Mouse (Mus musculus) right cerebral cortex, adult 2 months (tissue): ENCODE measurements around the gene Sytl1.

Experiments
- DNase-seq, 2 experiments: peaks; one replicate each; pipeline ENCODE4 v3.0.0; 2021 to 2022; ENCODE audit warnings: low spot score in 2 of 2

Gene Sytl1

GRCm38 (mm10) chr4:133278482-133278881 lies 15.6 kb upstream of the Sytl1 start:
- no peak for DNase-seq

- no peak for DNase-seq
These were observed 15.2 kb upstream of the Sytl1 start for GRCm38 (mm10) chr4:133278067-133278466.

GRCm38 (mm10) chr4:133277104-133278026 lies 14.5 kb upstream of the Sytl1 start, which contains the start of gene Tmem222:
Gene Tmem222, minus strand, starts transcription at chr4:133277792.
- peak; percentile 95 to 98 for DNase-seq

- no peak for DNase-seq
These were observed 8.0 kb upstream of the Sytl1 start for GRCm38 (mm10) chr4:133270929-133271328.

- no peak for DNase-seq
These were observed 6.7 kb upstream of the Sytl1 start for GRCm38 (mm10) chr4:133269596-133269995.

DNA sequence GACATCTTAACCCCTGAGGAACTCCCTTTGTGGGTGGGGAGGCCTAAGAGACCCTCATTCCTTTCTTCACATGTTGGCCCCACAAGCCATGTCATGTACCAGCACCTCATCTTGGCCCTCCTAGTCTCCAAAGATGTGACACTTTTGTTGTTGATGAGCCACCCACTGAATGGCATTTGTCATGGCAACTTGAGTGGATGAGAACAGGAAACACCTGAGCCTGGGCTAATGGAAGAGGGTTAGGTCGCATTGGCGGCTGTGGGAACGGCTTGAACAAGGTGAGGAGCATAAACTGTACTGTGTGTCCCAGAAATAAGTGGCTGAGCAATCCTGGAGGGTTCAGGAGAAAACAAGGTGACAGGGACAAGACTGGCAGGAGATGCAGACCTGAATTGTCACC lies 6.0 kb upstream of the Sytl1 start:
- DNase-seq = no peak

DNA sequence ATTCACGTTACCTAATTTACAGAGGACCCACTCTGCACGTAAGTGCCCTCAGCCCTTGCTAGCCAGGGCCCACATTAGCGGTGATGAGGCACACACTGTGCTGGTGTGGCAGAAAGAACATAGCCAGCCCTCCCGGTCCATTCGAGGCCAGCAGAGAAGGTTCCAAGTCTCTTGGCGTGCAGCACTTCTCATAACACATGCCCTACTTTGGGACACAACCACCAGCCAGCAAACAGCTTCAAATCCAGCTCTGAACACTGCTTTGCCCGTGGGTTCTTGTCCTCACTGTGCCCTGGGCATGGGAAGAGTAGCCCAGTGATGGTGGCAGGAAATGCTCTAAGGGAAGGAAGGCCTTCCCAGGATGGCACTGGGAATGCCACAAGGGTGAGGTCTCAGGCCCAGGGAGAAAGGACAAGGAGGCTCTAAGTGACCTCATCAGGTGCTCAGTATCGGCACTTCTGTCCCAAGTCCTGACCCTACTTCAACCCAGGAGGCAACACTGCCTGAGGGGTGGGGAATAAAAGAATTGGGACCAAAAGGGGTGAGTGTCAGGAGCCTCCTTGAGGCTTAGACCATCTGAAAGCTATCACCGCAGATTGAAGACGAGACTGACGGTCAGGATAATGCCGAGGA lies 3.5 kb upstream of the Sytl1 start:
- no peak for DNase-seq

DNA sequence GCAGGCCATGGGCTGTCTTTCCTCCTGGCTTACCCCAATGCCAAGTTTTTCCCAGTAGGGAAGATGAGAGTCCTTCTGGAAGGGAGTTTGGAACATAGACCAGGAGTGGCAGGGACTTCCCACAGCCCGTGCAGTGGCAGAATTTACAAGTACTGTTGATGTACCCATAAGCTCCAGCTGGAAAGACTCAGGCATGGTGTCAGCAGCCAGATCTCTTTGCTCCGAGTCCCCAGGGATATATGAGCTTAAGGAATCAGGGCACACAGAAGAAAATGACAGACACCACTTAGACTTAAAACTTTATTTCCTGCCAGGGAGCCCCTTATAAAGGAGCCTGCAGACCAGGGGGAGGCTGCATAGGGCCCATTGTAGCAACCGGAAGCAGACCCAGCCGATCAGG lies 2.8 kb upstream of the Sytl1 start:
- no peak for DNase-seq

DNA sequence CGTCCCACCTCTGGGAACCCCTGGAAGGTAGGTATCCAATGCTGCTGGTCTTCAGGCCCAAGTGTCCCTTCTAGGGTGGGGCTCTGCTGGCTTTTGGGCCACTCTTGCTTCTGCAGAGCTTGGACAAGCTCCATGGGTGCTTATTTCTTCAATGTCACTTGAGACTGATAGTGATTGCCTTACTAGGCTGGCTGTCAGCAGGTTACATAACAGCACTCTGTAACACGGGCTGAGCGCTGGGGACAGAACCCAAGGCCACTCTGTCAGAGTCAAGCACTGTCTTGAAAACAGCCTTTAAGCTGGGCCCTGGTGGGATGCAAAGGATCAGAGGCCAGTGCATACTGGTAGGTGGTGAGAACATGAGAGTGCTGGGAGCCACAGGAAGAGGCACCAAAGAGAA lies 2.4 kb upstream of the Sytl1 start:
- no peak for DNase-seq

GRCm38 (mm10) chr4:133264559-133264958 lies 1.6 kb upstream of the Sytl1 start:
- DNase-seq = no peak

DNA sequence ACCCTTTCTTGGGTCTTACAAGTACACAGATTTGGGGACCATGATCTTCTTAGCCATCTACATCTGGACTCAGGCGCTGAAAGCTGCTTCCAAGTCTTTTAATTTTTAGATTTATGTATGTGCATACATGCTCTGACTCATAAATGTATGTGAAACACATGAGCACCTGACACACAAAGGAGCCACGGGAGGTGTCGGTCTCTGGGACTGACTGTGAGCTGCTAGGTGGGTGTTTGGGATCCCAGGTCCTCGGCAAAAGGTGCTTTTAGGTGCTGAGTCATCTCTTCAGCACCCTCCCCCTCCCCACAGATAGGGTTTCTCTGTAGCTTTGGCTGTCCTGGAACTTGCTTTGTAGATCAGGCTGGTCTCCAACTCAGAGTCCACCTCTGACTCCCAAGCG lies 843 bp upstream of the Sytl1 start:
- DNase-seq = no peak

- no peak for DNase-seq
These were observed 543 bp downstream of the Sytl1 start for GRCm38 (mm10) chr4:133262375-133262765.

GRCm38 (mm10) chr4:133261641-133262374 lies 1.1 kb downstream of the Sytl1 start:
- no peak for DNase-seq

DNA sequence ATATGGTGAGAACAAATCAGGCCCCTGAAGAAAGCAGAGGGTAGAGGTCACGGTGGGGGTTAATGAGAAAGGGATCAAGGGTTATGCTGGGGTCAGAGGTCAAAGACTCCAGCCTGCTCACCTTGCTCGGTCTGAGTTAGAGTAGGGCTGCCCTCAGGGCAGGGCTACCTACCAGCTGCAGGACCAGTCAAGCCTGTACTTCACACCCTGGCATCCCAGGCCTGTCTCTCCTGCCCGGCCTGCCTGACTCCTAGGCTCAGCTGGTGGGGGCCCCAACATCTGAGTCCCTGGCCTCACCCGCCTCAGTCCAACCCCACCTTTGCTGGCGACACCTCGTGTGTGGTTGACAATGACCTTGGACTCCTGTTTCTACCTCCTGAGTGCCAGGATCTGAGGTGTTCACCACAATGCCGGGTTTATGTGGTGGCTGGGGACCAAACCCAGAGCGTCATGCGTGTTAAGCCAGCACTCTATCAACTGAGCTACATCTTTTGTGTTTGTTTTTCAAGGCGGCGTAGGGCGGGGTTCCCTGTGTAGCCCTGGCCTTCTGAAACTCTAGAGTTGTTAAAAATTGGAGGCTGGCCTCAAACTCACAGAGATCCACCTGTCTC lies 5.0 kb downstream of the Sytl1 start:
- DNase-seq = no peak

GRCm38 (mm10) chr4:133257230-133257629 lies 5.7 kb downstream of the Sytl1 start:
- no peak for DNase-seq

DNA sequence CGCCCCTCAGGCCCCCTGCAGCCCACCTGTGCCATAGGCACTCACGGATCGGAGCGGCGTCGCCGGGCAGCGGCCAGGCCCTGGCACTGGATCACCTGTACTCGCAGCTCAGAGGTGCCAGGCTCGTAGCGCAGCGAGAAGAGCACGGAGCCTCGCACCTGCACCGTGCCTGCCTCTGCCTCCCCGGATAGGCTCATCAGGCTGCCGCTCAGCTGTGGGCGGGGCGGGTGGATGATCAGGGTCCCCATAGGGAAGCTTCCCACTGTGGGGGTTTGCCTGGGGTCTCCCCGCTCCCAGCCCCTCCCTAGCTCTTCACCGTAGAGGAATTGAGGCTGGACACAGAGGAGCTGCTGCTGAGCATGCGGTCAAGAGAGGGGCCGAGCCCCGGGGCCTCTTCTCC lies 6.1 kb downstream of the Sytl1 start:
- no peak for DNase-seq

DNA sequence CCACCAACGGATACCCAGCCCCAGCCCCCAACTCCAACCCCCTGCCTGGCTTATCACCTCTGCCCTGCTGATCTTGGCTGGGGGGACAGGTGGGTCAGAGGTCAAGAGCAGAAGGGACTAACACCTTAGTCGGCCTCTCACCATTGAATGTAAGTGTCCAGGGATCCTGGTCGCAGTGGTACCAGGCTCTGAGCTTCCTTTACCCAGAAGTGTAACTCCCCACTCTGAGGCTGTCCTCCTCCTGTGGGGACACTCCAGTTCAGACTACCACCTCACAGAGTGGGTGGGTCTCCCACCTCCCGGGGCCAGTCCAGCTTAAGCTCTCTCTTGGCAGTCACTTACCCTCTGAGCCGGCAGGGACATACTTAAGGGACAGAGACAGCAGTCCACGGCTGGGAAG lies 7.5 kb downstream of the Sytl1 start:
- no peak for DNase-seq

DNA sequence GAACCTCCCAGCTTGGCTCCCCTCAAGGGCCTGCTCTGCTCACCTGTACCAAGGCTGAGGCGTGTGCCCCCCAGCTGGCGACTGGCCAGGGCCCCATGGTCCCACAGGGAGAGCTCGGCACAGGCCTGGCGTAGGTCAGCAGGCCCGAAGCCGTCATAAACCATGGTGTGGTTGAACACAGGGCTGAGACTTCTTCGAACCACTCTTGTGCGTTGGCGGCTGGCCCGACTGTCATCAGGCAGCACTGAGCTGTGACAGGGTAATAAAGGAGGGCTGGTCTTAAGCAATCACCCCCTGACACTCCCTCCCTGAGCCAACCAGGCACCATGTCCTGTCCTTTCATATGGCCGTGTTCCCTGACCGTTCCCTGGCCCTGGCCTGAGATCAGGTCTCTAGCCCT lies 9.5 kb downstream of the Sytl1 start:
- no peak for DNase-seq

DNA sequence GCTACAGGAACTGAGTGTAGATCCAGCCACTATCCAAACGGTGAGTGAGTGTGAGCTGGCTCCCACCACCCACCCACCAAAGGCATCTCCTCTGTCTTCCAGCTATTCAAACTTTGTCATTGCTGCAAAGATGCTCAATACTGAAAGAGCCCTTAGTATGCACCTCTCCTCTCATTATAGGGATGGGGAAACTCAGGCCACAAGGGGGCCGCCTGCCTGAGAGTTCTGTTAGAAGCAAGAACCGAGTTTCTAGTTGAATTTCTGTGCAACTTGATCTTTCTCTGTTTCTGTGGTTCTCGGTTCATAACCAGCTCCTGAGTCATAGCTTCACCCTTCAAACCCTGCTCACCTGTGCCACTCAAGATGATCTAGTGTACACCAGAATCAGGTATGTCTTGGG lies 10.8 kb downstream of the Sytl1 start:
- no peak for DNase-seq

- peak in 1 of 2 experiments; percentile 38 for DNase-seq
These were observed 11.7 kb downstream of the Sytl1 start for GRCm38 (mm10) chr4:133251214-133251613.

DNA sequence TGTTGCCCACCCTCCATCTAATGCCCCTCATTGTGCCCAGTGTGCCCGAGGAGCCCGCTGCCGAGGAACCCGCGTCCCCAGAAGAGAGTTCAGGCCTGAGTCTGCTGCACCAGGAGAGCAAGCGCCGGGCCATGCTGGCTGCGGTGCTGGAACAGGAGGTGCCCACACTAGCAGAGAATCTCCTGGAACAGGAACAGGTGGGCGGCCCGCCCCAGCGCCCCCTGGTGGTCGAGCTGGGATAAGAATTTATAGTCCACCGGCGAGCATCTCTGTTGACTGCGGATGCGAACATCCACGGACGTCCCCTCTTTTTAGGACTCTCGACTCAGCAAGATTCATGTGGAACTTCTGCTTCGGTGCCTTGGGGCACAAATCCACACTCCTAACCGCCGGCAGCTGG lies 12.3 kb downstream of the Sytl1 start:
- peak; percentile 83 to 88 for DNase-seq
